Mouse (Mus musculus): ENCODE data around the gene Trp63. TPM values are rescaled to one million over a fixed set of nuclear protein-coding genes. Genes with fewer than 3 reads are reported as not detected.
"Not testable (repeated sequence)": the region's sequence is repeated elsewhere in the genome, so short reads cannot be mapped to it uniquely, and the experiment has no call there.

Gene Trp63
- polyA plus RNA-seq (2012; rRNA removed), result 0.52 and 0.73 TPM in 2 replicates

GRCm38 (mm10) chr16:25683531-25684248 lies at the start of gene Trp63:
Gene Trp63, plus strand, starts transcription at chr16:25683763.
- Histone ChIP-seq H3K27ac (ENCODE audit: insufficient read depth, low read depth, low read length) (no peak within 1 kb of the TSS), H3K36me3 (ENCODE audit: control insufficient read depth, insufficient read depth, low read length) (no peaks in the 10 kb centered on the region), H3K27me3 (replicated peaks; ENCODE audit: control insufficient read depth, insufficient read depth, low read length) (no peaks in the 10 kb centered on the region), H3K4me1 (ENCODE audit: control insufficient read depth, insufficient read depth, low read length) (no peaks in the 10 kb centered on the region), H3K4me3 (ENCODE audit: insufficient read depth, low read depth, low read length) (no peak within 1 kb of the TSS)
- DNase-seq, result no peak
- 42% methylated on average over 8 of the region's 8 CpGs for WGBS
- no peak for TF ChIP-seq CTCF (conservative IDR thresholded peaks at IDR 0.05; ENCODE audit: insufficient read depth, insufficient read length, low read depth, low read length)

GRCm38 (mm10) chr16:25644716-25645115 lies 38.8 kb upstream of the Trp63 start:
- H3K27me3 ChIP-seq (replicated peaks; ENCODE audit: control insufficient read depth, insufficient read depth, low read length); H3K4me1 ChIP-seq (ENCODE audit: control insufficient read depth, insufficient read depth, low read length); H3K4me3 ChIP-seq (ENCODE audit: insufficient read depth, low read depth, low read length); DNase-seq; H3K27ac ChIP-seq (ENCODE audit: insufficient read depth, low read depth, low read length); H3K36me3 ChIP-seq (ENCODE audit: control insufficient read depth, insufficient read depth, low read length): not testable (repeated sequence)
- 76% methylated on average over 4 of the region's 4 CpGs for WGBS

GRCm38 (mm10) chr16:25660510-25661235 lies 22.9 kb upstream of the Trp63 start:
- Histone ChIP-seq H3K27ac (ENCODE audit: insufficient read depth, low read depth, low read length) (no peak overlapping the region), H3K4me3 (ENCODE audit: insufficient read depth, low read depth, low read length) (no peak overlapping the region), H3K36me3 (ENCODE audit: control insufficient read depth, insufficient read depth, low read length) (no peaks in the 10 kb centered on the region), H3K4me1 (ENCODE audit: control insufficient read depth, insufficient read depth, low read length) (no peaks in the 10 kb centered on the region), H3K27me3 (replicated peaks; ENCODE audit: control insufficient read depth, insufficient read depth, low read length) (no peaks in the 10 kb centered on the region; the same call in 1 of the 2 replicates)
- 53% methylated on average over 9 of the region's 9 CpGs for WGBS
- no peak for DNase-seq
- no peak for TF ChIP-seq CTCF (conservative IDR thresholded peaks at IDR 0.05; ENCODE audit: insufficient read depth, insufficient read length, low read depth, low read length)
- no peak for TF ChIP-seq POLR2A (IDR thresholded peaks at IDR 0.05; ENCODE audit: low read depth, low read length)

GRCm38 (mm10) chr16:25663116-25663515 lies 20.4 kb upstream of the Trp63 start:
- Histone ChIP-seq H3K27ac (ENCODE audit: insufficient read depth, low read depth, low read length) (no peak overlapping the region), H3K27me3 (replicated peaks; ENCODE audit: control insufficient read depth, insufficient read depth, low read length) (no peaks in the 10 kb centered on the region; the same call in 1 of the 2 replicates), H3K4me1 (ENCODE audit: control insufficient read depth, insufficient read depth, low read length) (no peaks in the 10 kb centered on the region), H3K4me3 (ENCODE audit: insufficient read depth, low read depth, low read length) (no peak overlapping the region), H3K36me3 (ENCODE audit: control insufficient read depth, insufficient read depth, low read length) (no peaks in the 10 kb centered on the region)
- TF ChIP-seq POLR2A (IDR thresholded peaks at IDR 0.05; ENCODE audit: low read depth, low read length) (no peak), CTCF (conservative IDR thresholded peaks at IDR 0.05; ENCODE audit: insufficient read depth, insufficient read length, low read depth, low read length) (no peak)
- WGBS, result 76% methylated on average over 3 of the region's 3 CpGs
- no peak for DNase-seq

GRCm38 (mm10) chr16:25673861-25674440 lies 9.6 kb upstream of the Trp63 start:
- H3K27ac ChIP-seq (ENCODE audit: insufficient read depth, low read depth, low read length), result no peak overlapping the region
- H3K27me3 ChIP-seq (replicated peaks; ENCODE audit: control insufficient read depth, insufficient read depth, low read length), result no peaks in the 10 kb centered on the region
- H3K4me1 ChIP-seq (ENCODE audit: control insufficient read depth, insufficient read depth, low read length), result no peaks in the 10 kb centered on the region
- no peak for DNase-seq
- H3K36me3 ChIP-seq (ENCODE audit: control insufficient read depth, insufficient read depth, low read length), result no peaks in the 10 kb centered on the region
- no peak for TF ChIP-seq CTCF (conservative IDR thresholded peaks at IDR 0.05; ENCODE audit: insufficient read depth, insufficient read length, low read depth, low read length)
- no peak overlapping the region for H3K4me3 ChIP-seq (ENCODE audit: insufficient read depth, low read depth, low read length)
- 73% methylated on average over 5 of the region's 5 CpGs for whole genome bisulfite sequencing

GRCm38 (mm10) chr16:25680369-25680768 lies 3.2 kb upstream of the Trp63 start:
- no peak overlapping the region for H3K4me3 ChIP-seq (ENCODE audit: insufficient read depth, low read depth, low read length)
- H3K27ac ChIP-seq (ENCODE audit: insufficient read depth, low read depth, low read length), result no peak overlapping the region
- H3K36me3 ChIP-seq (ENCODE audit: control insufficient read depth, insufficient read depth, low read length), result no peaks in the 10 kb centered on the region
- no peaks in the 10 kb centered on the region for H3K27me3 ChIP-seq (replicated peaks; ENCODE audit: control insufficient read depth, insufficient read depth, low read length)
- TF ChIP-seq POLR2A (IDR thresholded peaks at IDR 0.05; ENCODE audit: low read depth, low read length) (no peak), CTCF (conservative IDR thresholded peaks at IDR 0.05; ENCODE audit: insufficient read depth, insufficient read length, low read depth, low read length) (no peak)
- no peaks in the 10 kb centered on the region for H3K4me1 ChIP-seq (ENCODE audit: control insufficient read depth, insufficient read depth, low read length)
- 30% methylated on average over 5 of the region's 5 CpGs for WGBS
- no peak for DNase-seq

GRCm38 (mm10) chr16:25682533-25682932 lies 1.0 kb upstream of the Trp63 start:
- TF ChIP-seq POLR2A (IDR thresholded peaks at IDR 0.05; ENCODE audit: low read depth, low read length) (no peak), CTCF (conservative IDR thresholded peaks at IDR 0.05; ENCODE audit: insufficient read depth, insufficient read length, low read depth, low read length) (no peak)
- H3K27ac ChIP-seq (ENCODE audit: insufficient read depth, low read depth, low read length), result no peak overlapping the region
- H3K36me3 ChIP-seq (ENCODE audit: control insufficient read depth, insufficient read depth, low read length), result no peaks in the 10 kb centered on the region
- H3K4me1 ChIP-seq (ENCODE audit: control insufficient read depth, insufficient read depth, low read length), result no peaks in the 10 kb centered on the region
- no peaks in the 10 kb centered on the region for H3K27me3 ChIP-seq (replicated peaks; ENCODE audit: control insufficient read depth, insufficient read depth, low read length)
- no peak overlapping the region for H3K4me3 ChIP-seq (ENCODE audit: insufficient read depth, low read depth, low read length)
- DNase-seq, result peak; percentile 1
- 79% methylated on average over 4 of the region's 4 CpGs for WGBS
